Mouse (Mus musculus): Measurements from ENCODE around the gene Tmem109.

Tmem109 gene

GRCm38 (mm10) chr19:10841721-10842626, 39.8 kb downstream of the Tmem109 start:
- DNase-seq (ENCODE audit: low spot score) = no peak

- no peak for DNase-seq (ENCODE audit: low spot score)
These were observed 42.5 kb downstream of the Tmem109 start, which contains the start of gene Slc15a3 for GRCm38 (mm10) chr19:10839010-10839892. Gene Slc15a3, plus strand, starts transcription at chr19:10839727.

DNA sequence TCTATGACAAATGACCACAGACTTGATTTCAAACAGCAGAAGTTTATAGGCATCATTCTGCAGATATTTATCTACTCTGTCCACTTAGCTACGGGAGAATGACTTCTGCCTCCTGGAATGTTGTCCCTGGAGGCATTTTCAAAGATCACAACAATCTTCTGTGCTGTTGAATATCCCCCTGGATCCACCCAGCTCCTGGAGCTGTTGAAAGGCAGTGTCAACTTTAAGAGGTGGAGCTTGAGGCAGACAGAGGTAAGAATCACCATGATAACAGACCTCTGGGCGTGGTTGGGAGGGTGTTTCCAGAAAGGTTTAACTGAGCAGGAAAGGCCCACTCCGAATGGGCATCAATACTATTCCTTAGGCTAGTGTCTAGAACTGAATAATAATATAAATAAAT, 46.1 kb downstream of the Tmem109 start:
- DNase-seq (ENCODE audit: low spot score) = no peak

DNA sequence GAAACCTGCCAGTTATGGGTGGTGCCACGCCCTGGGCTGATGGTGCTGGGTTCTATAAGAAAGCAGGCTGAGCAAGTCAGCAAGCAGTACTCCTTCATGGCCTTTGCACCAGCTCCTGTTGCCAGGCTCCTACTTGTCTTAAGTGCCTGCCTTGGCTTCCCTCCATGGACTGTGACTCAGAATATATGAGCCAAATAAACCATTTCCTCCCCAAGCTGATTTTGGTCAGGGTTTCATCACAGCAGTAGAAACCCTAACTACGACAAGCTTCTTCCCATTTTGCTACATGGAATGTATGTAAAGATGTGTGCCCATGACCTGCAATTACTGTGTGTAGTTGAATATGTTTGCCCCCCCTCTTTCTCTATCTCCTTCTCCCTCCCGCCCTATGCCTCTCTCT, 48.2 kb downstream of the Tmem109 start:
- no peak for DNase-seq (ENCODE audit: low spot score)

- DNase-seq (ENCODE audit: low spot score) = no peak
These were observed 49.8 kb downstream of the Tmem109 start for GRCm38 (mm10) chr19:10832030-10832429.

DNA sequence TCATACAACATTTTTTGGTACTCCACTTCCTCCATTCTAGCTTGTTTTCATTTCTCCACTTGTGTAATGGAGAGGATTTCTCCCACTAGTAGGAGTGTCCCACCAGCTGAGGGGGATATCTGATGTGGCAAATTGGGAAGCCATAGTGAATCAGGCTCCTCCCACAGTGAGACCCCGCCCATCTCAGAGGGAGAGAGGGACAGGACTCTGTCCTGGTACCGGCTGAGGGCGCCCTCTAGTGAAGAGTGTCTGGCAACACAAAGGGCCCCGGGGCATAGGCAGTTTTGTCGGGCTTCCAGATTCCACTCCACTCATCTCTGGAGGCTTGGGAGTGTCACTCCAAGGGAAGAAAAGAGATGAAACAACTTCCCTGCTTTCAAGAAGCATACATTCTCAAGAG, 50.4 kb downstream of the Tmem109 start:
- no peak for DNase-seq (ENCODE audit: low spot score)

GRCm38 (mm10) chr19:10829436-10830175, 52.2 kb downstream of the Tmem109 start, which contains the start of gene Cd6:
Gene Cd6, minus strand, starts transcription at chr19:10830058.
- DNase-seq (ENCODE audit: low spot score) = no peak

DNA sequence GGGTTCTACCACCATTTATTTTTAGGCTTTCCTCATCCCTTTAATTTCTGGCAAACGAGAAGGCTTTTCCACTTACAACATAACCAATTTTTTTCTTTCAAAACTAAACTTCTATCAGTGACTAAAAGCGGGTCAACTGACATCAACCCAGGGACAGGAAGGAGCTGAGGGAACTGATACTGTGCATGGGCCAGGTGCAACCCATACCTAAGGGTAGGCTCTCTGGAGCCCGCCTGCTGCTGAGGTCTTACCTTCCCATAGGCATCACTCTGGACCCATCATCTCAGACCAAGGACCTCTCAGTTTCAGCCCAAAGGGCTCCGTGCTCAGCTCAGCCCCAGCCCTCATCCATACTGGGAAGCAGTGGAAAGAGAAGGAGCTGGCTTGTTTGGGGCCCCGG, 53.5 kb downstream of the Tmem109 start:
- no peak for DNase-seq (ENCODE audit: low spot score)

GRCm38 (mm10) chr19:10824061-10824460, 57.7 kb downstream of the Tmem109 start:
- DNase-seq (ENCODE audit: low spot score) = no peak

DNA sequence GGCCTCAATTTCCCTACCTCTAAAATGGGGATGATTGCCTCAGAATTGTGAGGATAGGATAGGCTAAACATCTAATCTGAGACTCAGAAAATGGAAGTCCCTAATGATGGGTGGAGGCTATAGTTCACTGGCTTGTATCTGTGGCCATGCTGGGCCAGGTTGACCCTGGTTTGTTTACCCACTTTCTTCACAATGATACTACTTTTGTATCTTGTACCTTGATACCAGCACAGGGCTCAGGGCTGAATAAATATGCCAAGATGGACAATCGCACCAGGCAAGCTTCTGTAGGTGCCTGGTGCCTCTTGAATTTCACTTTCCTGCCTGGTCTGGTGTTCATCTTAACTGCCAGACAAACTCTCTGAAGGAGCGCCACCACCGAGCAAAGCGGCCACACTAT, 59.3 kb downstream of the Tmem109 start:
- DNase-seq (ENCODE audit: low spot score) = no peak

- no peak for DNase-seq (ENCODE audit: low spot score)
These were observed 60.5 kb downstream of the Tmem109 start for GRCm38 (mm10) chr19:10821319-10821718.

All from left cerebral cortex, adult 11 months (tissue).